Comparison of ENCODE assay signal across 9 mouse cellular contexts in genomic region chr2:173801405-173801876, GRCm38 (mm10).
DNase-seq lines count a peak whose midpoint lies in the region; ATAC-seq and TF ChIP-seq lines count a peak whose summit lies in the region.
"Had no signal": no experiment of that assay in that cellular context is flagged by ENCODE, and none has a peak within 500 bp of the region (broad histone marks: within the 10 kb centered on the region; RNA-seq: fewer than 3 reads in every experiment).

No protein-coding gene starts in this region.

- peak; percentile 50; the same call in 1 of the 2 replicates for ATAC-seq in kidney, embryonic 14.5 days (ENCODE audit: low FRiP score, low TSS enrichment)
- ATAC-seq in heart, postnatal 0 days (ENCODE audit: insufficient read depth, low read depth), result peak; percentile 51

- H3K9me3 ChIP-seq in kidney, embryonic 14.5 days (ENCODE audit: control insufficient read depth, low read length), result no peaks in the 10 kb centered on the region
- no peaks in the 10 kb centered on the region for H3K9me3 ChIP-seq in heart, postnatal 0 days (replicated peaks; ENCODE audit: control insufficient read depth, low read length)

- no peak for TF ChIP-seq EP300 in heart, postnatal 0 days (IDR thresholded peaks at IDR 0.05; ENCODE audit: low read depth)

- 38% methylated on average over 11 of the region's 11 CpGs for WGBS in kidney, embryonic 14.5 days
- 32% methylated on average over 11 of the region's 11 CpGs for WGBS in heart, postnatal 0 days

- H3K4me1 ChIP-seq in kidney, embryonic 14.5 days (ENCODE audit: control insufficient read depth, insufficient read depth, low read length), result peaks cover 7% of the 10 kb centered on the region; the same call in 1 of the 2 replicates
- peaks cover 5% of the 10 kb centered on the region; the same call in 1 of the 2 replicates for H3K4me1 ChIP-seq in heart, postnatal 0 days (ENCODE audit: control insufficient read depth, insufficient read depth)

- no peak overlapping the region for H3K4me2 ChIP-seq in kidney, embryonic 14.5 days (replicated peaks; ENCODE audit: low read depth, low read length)
- H3K4me2 ChIP-seq in heart, postnatal 0 days (ENCODE audit: low read depth, low read length), result no peak overlapping the region

- H3K9ac ChIP-seq in kidney, embryonic 14.5 days (ENCODE audit: low read depth, low read length), result no peak overlapping the region
- H3K9ac ChIP-seq in heart, postnatal 0 days (replicated peaks; ENCODE audit: low read depth, low read length), result no peak overlapping the region

- H3K27me3 ChIP-seq in kidney, embryonic 14.5 days (ENCODE audit: control insufficient read depth, insufficient read depth, low read length), result no peaks in the 10 kb centered on the region
- H3K27me3 ChIP-seq in heart, postnatal 0 days (ENCODE audit: control insufficient read depth, insufficient read depth, low read length), result no peaks in the 10 kb centered on the region

- no peak overlapping the region for H3K4me3 ChIP-seq in kidney, embryonic 14.5 days (ENCODE audit: low read length)
- H3K4me3 ChIP-seq in heart, postnatal 0 days (ENCODE audit: low read depth, low read length), result no peak overlapping the region
- H3K4me3 ChIP-seq: erythroblast, embryonic 14.5 days had no signal

- H3K27ac ChIP-seq in kidney, embryonic 14.5 days (ENCODE audit: low read depth, low read length), result no peak overlapping the region
- H3K27ac ChIP-seq in heart, postnatal 0 days (ENCODE audit: low read depth), result no peak overlapping the region

- TF ChIP-seq CTCF in heart, postnatal 0 days (IDR thresholded peaks at IDR 0.05; ENCODE audit: low read depth), result no peak

- no peaks in the 10 kb centered on the region for H3K36me3 ChIP-seq in kidney, embryonic 14.5 days (ENCODE audit: control insufficient read depth, insufficient read depth, low read length)
- H3K36me3 ChIP-seq in heart, postnatal 0 days (replicated peaks; ENCODE audit: control insufficient read depth, insufficient read depth, low read length), result no peaks in the 10 kb centered on the region

- no peak for DNase-seq in kidney, adult 8-10 months
- DNase-seq in forelimb bud, embryonic 11.5 days (ENCODE audit: low read depth, low spot score), result peak; percentile 37
- DNase-seq in heart, postnatal 0 days (ENCODE audit: low spot score), result peak; percentile 53
- peak; percentile 53 for DNase-seq in lung, postnatal 10 days
- DNase-seq in layer of hippocampus, adult 8-10 months (ENCODE audit: low spot score in 2 of 2), result no peak
- DNase-seq in frontal cortex, postnatal 10 days (ENCODE audit: low spot score in 2 of 2), result no peak
- DNase-seq in cerebellum, postnatal 25 days, result no peak

Comparison
In these comparisons a context has a peak if more than half of its experiments do, and no peak if none do; other contexts are left out.
1. DNase-seq: peak in forelimb bud, embryonic 11.5 days (single experiment), heart, postnatal 0 days (single experiment) and lung, postnatal 10 days (single experiment); none in kidney, adult 8-10 months (0 of 2), layer of hippocampus, adult 8-10 months (0 of 2), frontal cortex, postnatal 10 days (0 of 2) and cerebellum, postnatal 25 days (0 of 2).